Mouse (Mus musculus) midbrain, embryonic 11.5 days (tissue): ENCODE results near the gene Serhl. TPM values are rescaled to one million over a fixed set of nuclear protein-coding genes. Genes with fewer than 3 reads are reported as not detected.

Experiments used
- ATAC-seq: fragments of 200-750 bp; cut with Nextera tagmentation; 2 replicates; pipeline ENCODE4 v1.8.0; 2017; ENCODE audit warnings: moderate TSS enrichment, moderate library complexity; ENCODE audit not compliant: low FRiP score
- DNase-seq: peaks from one replicate; pipeline ENCODE4 v3.0.0; 2015; ENCODE audit warnings: low spot score; ENCODE audit errors: missing footprints
- H3K27ac ChIP-seq: fragments of 300-500 bp; sonication (generic); 2 replicates; pipeline ENCODE4 v1.5.1; 2014; ENCODE audit warnings: low read depth, low read length
- H3K27me3 ChIP-seq: fragments of 300-500 bp; sonication (generic); 2 replicates; pipeline ENCODE4 v1.6.1; 2014; ENCODE audit warnings: mild to moderate bottlenecking, low read length, moderate library complexity, mixed read lengths; ENCODE audit not compliant: control insufficient read depth, insufficient read depth
- H3K36me3 ChIP-seq: fragments of 300-500 bp; sonication (generic); 2 replicates; pipeline ENCODE4 v1.6.1; 2014; ENCODE audit warnings: mild to moderate bottlenecking, low read length, moderate library complexity, mixed read lengths; ENCODE audit not compliant: control insufficient read depth, insufficient read depth
- H3K4me1 ChIP-seq: fragments of 300-500 bp; sonication (generic); 2 replicates; pipeline ENCODE4 v1.6.1; 2014; ENCODE audit warnings: low read length; ENCODE audit not compliant: control insufficient read depth, insufficient read depth
- H3K4me2 ChIP-seq: fragments of 300-500 bp; sonication (generic); 2 replicates; pipeline ENCODE4 v1.6.1; 2014; ENCODE audit warnings: mild to moderate bottlenecking, moderate library complexity
- H3K4me3 ChIP-seq: fragments of 300-500 bp; sonication (generic); 2 replicates; pipeline ENCODE4 v1.5.1; 2014; ENCODE audit warnings: low read depth, low read length
- H3K9ac ChIP-seq: fragments of 300-500 bp; sonication (generic); 2 replicates; pipeline ENCODE4 v1.6.1; 2014; ENCODE audit warnings: low read length
- H3K9me3 ChIP-seq: fragments of 300-500 bp; sonication (generic); 2 replicates; pipeline ENCODE4 v1.6.1; 2016; ENCODE audit warnings: low read length; ENCODE audit not compliant: control insufficient read depth
- WGBS: fragments of 180-500 bp; shearing (Covaris S2); extraction: QIAGEN DNeasy Blood & Tissue Kit; methylation state at CpG from one replicate; pipeline ENCODE4 v1.1.7; 2014; 5-methylcytosine and 5-hydroxymethylcytosine counted together
- polyA plus RNA-seq: library from polyadenylated mRNA; unstranded; fragments of >200 nt; fragmentation: Nextera tagmentation; extraction: Ambion mirVana; gene quantifications from 2 replicates; pipeline ENCODE4 v1.2.1, GENCODE M21; 2014

Serhl gene
- polyA plus RNA-seq, 1 experiment from 2014 or later: 47.0 TPM

DNA sequence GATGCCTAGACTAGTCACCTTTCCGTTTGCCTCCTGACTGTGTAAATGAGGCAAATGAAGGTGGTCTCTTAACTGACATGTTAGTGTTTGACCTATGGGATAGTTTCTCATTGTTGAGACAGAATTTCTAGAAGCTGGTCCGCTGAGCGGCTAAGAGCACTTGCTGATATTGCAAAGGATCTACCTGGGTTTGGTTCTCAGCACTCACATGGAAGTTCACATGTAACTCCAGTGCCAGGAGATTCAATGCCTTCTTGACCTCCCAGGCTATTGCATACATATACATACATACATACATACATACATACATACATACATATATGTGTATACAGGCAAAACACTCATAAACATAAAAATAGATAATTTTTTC lies 60.8 kb downstream of the Serhl start:
- peak overlapping the region; percentile 29 for H3K4me2 ChIP-seq
- no peaks in the 10 kb centered on the region for H3K27me3 ChIP-seq
- no peaks in the 10 kb centered on the region for H3K9me3 ChIP-seq
- H3K4me1 ChIP-seq: peaks cover 8% of the 10 kb centered on the region
- H3K9ac ChIP-seq: peak overlapping the region; percentile 1; the same call in 1 of the 2 replicates
- peaks cover 9% of the 10 kb centered on the region; the same call in 1 of the 2 replicates for H3K36me3 ChIP-seq
- H3K4me3 ChIP-seq: no peak overlapping the region
- 31% methylated on average over 3 of the region's 3 CpGs for WGBS
- peak overlapping the region; percentile 89 for H3K27ac ChIP-seq
- DNase-seq: no peak
- ATAC-seq: no peak

- Histone ChIP-seq H3K4me3 (no peak overlapping the region), H3K4me1 (peaks cover 8% of the 10 kb centered on the region), H3K27me3 (no peaks in the 10 kb centered on the region), H3K4me2 (no peak overlapping the region), H3K9me3 (no peaks in the 10 kb centered on the region), H3K36me3 (peaks cover 7% of the 10 kb centered on the region; the same call in 1 of the 2 replicates), H3K9ac (no peak overlapping the region), H3K27ac (no peak overlapping the region)
- ATAC-seq: no peak
- DNase-seq: no peak
- 89% methylated on average over 4 of the region's 4 CpGs for WGBS
Measured at GRCm38 (mm10) chr15:83150694-83151093, 61.4 kb downstream of the Serhl start.

- Histone ChIP-seq H3K27ac (no peak overlapping the region), H3K36me3 (peaks cover 3% of the 10 kb centered on the region), H3K9me3 (no peaks in the 10 kb centered on the region), H3K4me2 (no peak overlapping the region), H3K27me3 (no peaks in the 10 kb centered on the region), H3K9ac (no peak overlapping the region), H3K4me3 (no peak overlapping the region), H3K4me1 (no peaks in the 10 kb centered on the region)
- ATAC-seq (no peak), DNase-seq (no peak)
- 97% methylated on average over 7 of the region's 7 CpGs for WGBS
Measured at GRCm38 (mm10) chr15:83154309-83154708, 65.0 kb downstream of the Serhl start.

DNA sequence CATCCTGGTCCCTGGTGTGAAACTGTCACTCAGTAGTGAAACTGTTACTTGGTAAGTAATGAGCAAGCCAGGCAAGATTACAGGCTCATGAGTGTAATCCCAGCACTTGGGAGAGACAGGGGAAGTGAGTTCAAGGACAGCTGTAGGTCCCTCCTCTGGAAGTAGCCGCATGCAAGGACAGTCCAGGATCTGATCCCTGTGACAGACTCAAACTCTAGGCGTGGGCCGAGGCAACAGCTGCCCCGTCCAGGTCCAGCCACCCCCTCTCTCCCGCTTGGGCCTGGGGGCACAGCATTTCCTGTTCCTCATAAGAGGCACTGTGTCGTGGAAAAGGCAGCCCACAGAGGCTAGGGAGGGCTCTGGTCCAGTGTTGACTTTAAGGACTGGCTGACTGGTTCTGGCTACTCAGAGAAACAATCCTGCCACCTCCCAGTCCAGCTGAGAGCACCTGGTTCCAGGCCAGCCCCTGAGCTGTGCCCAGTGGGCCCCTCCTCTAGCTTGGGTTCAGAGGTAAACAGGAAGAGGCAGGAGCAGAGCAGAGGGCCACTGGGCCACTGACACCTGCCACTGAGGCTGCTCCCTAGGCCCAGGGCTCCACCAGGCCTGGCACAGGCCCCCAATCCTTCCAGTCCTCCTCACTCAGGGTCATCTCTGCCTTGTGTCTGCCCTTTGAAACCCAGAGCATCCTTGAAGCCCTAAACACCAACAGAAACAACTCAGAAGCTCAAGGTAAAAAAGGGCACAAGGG lies 66.5 kb downstream of the Serhl start:
- ATAC-seq (no peak), DNase-seq (no peak)
- peaks cover 7% of the 10 kb centered on the region for H3K36me3 ChIP-seq
- no peak overlapping the region for H3K27ac ChIP-seq
- H3K9ac ChIP-seq: no peak overlapping the region
- H3K4me3 ChIP-seq: no peak overlapping the region
- no peaks in the 10 kb centered on the region for H3K27me3 ChIP-seq
- H3K4me2 ChIP-seq: no peak overlapping the region
- peaks cover 4% of the 10 kb centered on the region for H3K4me1 ChIP-seq
- no peaks in the 10 kb centered on the region for H3K9me3 ChIP-seq
- 86% methylated on average over 6 of the region's 6 CpGs for WGBS

DNA sequence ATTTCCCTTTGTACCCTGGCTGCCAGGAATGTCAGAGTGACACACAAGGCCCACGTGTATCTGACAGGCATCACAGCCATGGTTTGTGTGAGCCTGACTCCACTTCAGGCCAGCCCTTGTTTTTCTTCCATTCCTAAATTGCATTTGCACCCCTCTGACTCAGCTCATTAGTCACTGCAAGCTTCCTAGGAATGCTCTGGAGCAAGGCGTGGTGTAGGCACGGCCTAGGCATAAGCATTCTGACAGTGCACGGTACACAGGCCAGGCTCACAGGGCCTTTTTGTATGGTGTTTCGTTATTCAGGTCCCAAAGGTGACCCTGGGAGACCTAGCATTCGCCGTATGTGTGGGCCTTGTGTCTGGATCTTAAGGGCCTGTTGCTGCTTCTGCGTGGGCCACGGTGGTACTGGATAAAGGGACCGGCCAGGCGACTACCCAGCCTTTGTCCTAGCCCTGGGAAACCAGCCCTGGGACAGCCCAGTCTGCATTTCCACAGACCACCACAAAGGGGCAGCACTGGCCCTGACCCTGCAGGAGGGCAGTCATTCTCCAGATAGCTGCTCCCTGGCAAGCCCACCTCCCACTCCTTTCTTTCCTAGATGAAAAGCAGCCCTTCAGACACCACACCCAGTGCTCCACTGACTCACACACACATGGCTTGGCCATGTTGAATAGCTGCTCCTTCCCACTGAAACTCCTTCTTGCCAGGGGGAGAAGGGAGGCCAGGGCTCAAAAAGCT lies 67.8 kb downstream of the Serhl start:
- no peak overlapping the region for H3K9ac ChIP-seq
- peaks cover 14% of the 10 kb centered on the region for H3K4me1 ChIP-seq
- no peaks in the 10 kb centered on the region for H3K9me3 ChIP-seq
- no peak overlapping the region for H3K27ac ChIP-seq
- H3K36me3 ChIP-seq: peaks cover 7% of the 10 kb centered on the region
- no peak for ATAC-seq
- no peak overlapping the region for H3K4me3 ChIP-seq
- H3K27me3 ChIP-seq: no peaks in the 10 kb centered on the region
- no peak overlapping the region for H3K4me2 ChIP-seq
- peak; percentile 94 for DNase-seq
- WGBS: 74% methylated on average over 11 of the region's 11 CpGs

- no peak for ATAC-seq
- WGBS: over 99% methylated on average over 6 of the region's 6 CpGs
- H3K27me3 ChIP-seq: no peaks in the 10 kb centered on the region
- H3K4me2 ChIP-seq: no peak overlapping the region
- peaks cover 7% of the 10 kb centered on the region for H3K36me3 ChIP-seq
- no peak overlapping the region for H3K27ac ChIP-seq
- no peaks in the 10 kb centered on the region for H3K9me3 ChIP-seq
- no peak overlapping the region for H3K9ac ChIP-seq
- H3K4me1 ChIP-seq: peaks cover 14% of the 10 kb centered on the region
- no peak overlapping the region for H3K4me3 ChIP-seq
- no peak for DNase-seq
Measured at GRCm38 (mm10) chr15:83157667-83158064, 68.4 kb downstream of the Serhl start.

DNA sequence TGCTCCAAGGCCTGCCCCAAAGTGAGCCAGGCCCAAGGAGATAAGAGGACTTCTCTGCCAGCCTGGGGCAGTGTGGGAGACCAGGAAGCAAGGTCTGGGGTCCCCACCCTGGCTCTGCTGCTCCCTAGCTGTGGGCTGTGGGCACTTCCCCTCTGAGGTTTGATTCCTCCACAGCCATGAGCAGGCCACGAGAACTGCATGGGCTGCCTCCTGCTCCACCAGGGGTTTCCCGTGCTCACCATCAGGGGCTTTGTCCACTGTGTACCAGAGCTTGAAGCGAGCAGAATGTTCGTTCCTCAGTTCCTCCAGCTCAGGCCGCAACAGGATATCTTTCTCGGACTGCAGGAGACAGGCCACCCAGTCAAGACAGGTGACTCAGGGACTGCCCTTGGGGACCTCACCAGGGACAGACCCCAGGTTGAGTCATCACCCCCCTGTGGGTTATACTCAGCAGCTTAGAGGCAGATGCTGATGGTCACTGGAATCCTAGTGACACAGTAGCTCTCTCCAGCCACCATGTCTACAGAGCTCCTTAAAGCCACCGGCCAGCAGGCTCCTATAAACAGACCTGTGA lies 69.4 kb downstream of the Serhl start:
- no peak overlapping the region for H3K4me3 ChIP-seq
- H3K4me1 ChIP-seq: peaks cover 14% of the 10 kb centered on the region
- H3K9me3 ChIP-seq: no peaks in the 10 kb centered on the region
- no peaks in the 10 kb centered on the region for H3K27me3 ChIP-seq
- WGBS: 93% methylated on average over 7 of the region's 7 CpGs
- H3K4me2 ChIP-seq: no peak overlapping the region
- DNase-seq (no peak), ATAC-seq (no peak)
- peaks cover 7% of the 10 kb centered on the region for H3K36me3 ChIP-seq
- no peak overlapping the region for H3K9ac ChIP-seq
- H3K27ac ChIP-seq: no peak overlapping the region

DNA sequence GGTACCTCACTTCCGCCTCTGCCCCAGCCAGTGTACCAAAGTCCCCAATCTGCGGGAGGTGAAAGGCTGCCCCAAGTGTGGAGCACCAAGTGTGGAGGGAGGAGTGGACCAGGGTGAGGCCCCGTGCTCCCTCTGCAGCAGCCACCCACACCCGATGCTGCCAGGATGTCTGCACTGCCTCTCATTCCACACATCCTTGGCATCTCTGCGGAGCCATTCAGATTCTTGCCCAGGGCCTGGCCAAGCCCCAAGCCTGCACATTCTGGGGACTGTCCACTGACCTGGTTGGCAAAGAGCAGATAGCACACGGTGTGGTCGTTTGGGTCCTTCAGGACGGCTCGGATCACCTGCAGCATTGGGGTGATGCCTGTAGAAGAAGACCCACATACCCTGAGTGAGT lies 70.5 kb downstream of the Serhl start:
- Histone ChIP-seq H3K4me2 (no peak overlapping the region), H3K4me3 (no peak overlapping the region), H3K27me3 (no peaks in the 10 kb centered on the region), H3K36me3 (peaks cover 7% of the 10 kb centered on the region), H3K9me3 (no peaks in the 10 kb centered on the region), H3K27ac (no peak overlapping the region), H3K9ac (no peak overlapping the region), H3K4me1 (peaks cover 14% of the 10 kb centered on the region)
- 97% methylated on average over 9 of the region's 9 CpGs for WGBS
- ATAC-seq (no peak), DNase-seq (peak; percentile 41)

DNA sequence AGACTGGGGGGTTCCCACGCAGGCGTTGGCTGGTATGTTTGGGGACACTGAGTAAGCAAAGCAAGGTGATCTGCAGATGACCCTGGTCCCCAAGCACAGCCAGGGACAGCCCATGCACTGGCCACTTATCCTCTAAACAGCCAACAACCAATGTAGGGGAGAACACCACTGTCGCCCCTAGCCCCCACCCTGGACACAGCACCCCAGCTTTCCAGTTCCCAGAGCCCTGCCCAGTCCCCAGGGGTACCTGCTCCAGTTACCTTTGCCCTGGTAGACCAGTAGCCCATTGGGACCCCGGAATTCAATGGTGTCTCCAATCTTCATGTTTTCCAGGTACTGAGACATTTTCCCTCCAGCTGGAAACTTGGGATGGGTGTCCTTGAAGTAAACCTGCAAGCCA lies 71.3 kb downstream of the Serhl start:
- Histone ChIP-seq H3K4me3 (no peak overlapping the region), H3K4me2 (no peak overlapping the region), H3K36me3 (peaks cover 7% of the 10 kb centered on the region), H3K9me3 (no peaks in the 10 kb centered on the region), H3K27me3 (no peaks in the 10 kb centered on the region), H3K27ac (no peak overlapping the region), H3K9ac (no peak overlapping the region), H3K4me1 (peaks cover 14% of the 10 kb centered on the region)
- DNase-seq: no peak
- WGBS: 90% methylated on average over 4 of the region's 4 CpGs
- ATAC-seq: no peak
